Mouse (Mus musculus): ENCODE measurements around the gene Zfp942. TPM values are rescaled to one million over a fixed set of nuclear protein-coding genes. Genes with fewer than 3 reads are reported as not detected.

Zfp942 gene
- polyA plus RNA-seq (2012; rRNA removed) = 10.5 and 11.7 TPM in 2 replicates

DNA sequence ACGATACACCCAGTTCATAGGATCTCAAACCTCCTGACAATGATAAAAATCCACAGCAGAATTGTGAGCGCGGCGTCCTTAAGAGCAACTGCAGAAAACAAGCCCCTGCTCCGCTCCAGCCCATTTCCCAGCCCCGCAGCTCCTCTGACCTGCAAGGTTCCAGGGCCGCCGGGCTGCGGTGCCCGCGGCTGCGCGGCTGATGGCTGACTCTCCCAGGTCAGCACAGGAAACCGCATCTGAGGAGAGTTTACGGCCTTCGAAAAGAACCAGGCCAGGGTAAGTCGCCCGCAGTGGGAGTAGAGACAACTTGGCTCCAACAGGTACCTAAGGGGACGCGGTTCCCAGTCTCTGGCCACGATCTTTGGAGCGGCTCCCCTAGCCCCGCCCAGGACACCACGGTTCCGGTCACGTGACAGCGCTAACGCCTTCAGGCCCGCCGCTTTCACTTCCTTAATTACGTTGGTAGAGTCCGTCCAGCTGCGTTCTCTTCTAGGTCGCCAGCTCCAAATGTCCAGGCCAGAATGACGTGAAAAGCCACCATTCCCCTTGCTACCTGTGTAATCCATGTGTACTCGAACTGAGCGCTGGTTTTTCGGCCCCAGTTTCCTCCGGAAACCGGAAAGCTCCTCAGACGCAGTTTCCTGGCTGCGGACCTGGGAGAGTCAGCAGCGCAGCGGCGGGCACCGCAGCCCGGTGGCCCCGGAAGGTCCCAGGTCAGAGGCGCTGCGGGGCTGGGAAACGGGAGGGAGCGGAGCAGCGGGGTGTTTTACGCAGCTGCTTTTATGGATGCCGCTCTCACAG is at the start of gene Zfp942, which contains the start of gene Zfp943:
Zfp942 (minus strand) TSS at position 358 of the 801 bp plus-strand sequence.
Zfp943 (plus strand) TSS at position 446 of the 801 bp plus-strand sequence.
- DNase-seq (ENCODE audit: extremely low spot score in 1 of 2, low spot score in 1 of 2) = peak; percentile 33 to 73

DNA sequence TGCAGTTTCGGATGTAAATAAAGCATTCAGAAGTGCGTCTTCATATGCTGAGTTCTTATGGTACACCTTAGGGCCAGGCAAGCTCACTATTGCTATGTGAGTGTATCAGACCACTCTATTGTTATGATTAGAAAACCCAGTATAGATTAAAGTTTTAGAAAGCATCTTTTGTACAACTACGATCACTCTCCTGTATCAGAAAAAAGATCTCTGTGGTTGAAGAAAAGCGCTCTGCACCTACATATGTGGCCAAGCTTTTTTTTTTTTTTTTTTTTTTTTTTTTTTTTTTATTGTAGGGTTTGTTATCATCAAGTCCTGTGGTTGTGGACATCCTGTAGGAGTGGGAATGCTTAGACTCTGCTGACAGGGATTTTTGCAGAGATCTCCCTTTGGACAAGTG is 1.0 kb upstream of the Zfp942 start:
- no peak for DNase-seq (ENCODE audit: extremely low spot score in 1 of 2, low spot score in 1 of 2)

DNA sequence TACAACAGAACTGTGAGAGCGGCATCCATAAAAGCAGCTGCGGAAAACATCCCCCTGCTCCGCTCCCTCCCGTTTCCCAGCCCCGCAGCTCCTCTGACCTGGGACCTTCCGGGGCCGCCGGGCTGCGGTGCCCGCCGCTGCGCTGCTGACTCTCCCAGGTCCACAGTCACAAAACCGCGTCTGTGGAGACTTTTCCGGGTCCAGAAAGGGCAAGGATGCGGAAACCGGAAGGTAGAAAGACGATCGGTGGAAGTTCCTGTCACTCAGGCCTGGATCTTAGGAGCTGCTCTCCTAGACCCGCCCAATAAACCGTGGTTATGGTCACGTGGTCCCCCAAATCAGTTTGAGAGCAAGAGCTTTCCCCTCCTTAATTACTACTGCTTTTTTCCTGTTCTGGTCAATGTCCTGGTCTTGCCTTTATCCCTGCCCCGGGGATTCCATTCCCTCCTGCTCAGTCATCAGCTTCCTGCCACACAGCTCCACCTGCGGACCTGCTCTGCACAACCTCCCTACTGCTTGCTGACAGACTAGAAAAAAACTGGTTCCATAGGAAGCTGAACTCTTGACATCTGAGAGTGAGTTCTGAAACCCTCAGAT is 52.7 kb downstream of the Zfp942 start, which contains the start of gene Zfp995:
Zfp995 (minus strand) TSS at position 471 of the 597 bp plus-strand sequence.
- peak; percentile 44 to 78 for DNase-seq (ENCODE audit: extremely low spot score in 1 of 2, low spot score in 1 of 2)

DNA sequence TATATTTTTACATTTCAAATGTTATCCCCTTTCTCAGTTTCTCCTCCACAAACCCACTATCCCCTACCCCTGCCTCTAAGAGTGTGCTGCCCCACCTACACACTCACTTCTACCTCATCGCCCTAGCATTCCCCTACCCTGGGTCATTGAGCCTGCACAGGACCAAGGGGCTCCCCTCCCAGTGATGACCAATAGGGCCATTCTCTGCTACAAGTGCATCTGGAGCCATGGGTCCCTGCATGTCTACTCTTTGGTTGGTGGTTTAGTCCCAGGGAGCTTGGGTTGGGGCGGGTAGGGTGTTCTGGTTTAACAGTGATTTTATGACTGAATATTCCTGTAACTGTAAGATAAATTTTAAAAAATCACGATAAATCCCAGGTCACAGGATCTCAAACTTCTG is 53.2 kb downstream of the Zfp942 start:
- DNase-seq (ENCODE audit: extremely low spot score in 1 of 2, low spot score in 1 of 2) = peak in 1 of 2 experiments; percentile 2

Other genes with a start within 250 kb of the Zfp942 start
- 3.4 and 4.1 TPM in 2 replicates for gene Zfp229, start 231.7 kb downstream of the Zfp942 start, polyA plus RNA-seq (2012; rRNA removed)
- gene Zfp820, start 116.7 kb downstream of the Zfp942 start, polyA plus RNA-seq (2012; rRNA removed) = 0.78 and 0.88 TPM in 2 replicates
- 4.0 and 5.6 TPM in 2 replicates for gene Zfp995, start 52.5 kb downstream of the Zfp942 start, polyA plus RNA-seq (2012; rRNA removed)
- gene Zfp943, start 88 bp upstream of the Zfp942 start, polyA plus RNA-seq (2012; rRNA removed) = 15.8 and 17.1 TPM in 2 replicates
- gene Zfp947, start 203.7 kb upstream of the Zfp942 start, polyA plus RNA-seq (2012; rRNA removed) = 0.38 and 0.54 TPM in 2 replicates

Measured in frontal cortex, adult 2 months (tissue).